27 mouse cellular contexts compared by ENCODE assay signal in genomic region chr7:81606452-81606851, GRCm38 (mm10). TPM values are rescaled to one million over a fixed set of nuclear protein-coding genes. Genes with fewer than 3 reads are reported as not detected.
DNase-seq lines count a peak whose midpoint lies in the region; ATAC-seq and TF ChIP-seq lines count a peak whose summit lies in the region.
"Had no signal": no experiment of that assay in that cellular context is flagged by ENCODE, and none has a peak within 500 bp of the region (broad histone marks: within the 10 kb centered on the region; RNA-seq: fewer than 3 reads in every experiment).

No protein-coding gene starts in this region.

- TF ChIP-seq CTCF in hindbrain, postnatal 0 days (IDR thresholded peaks at IDR 0.05; ENCODE audit: low read depth) = peak; percentile 43; the same call in 1 of the 2 replicates
- no peak for TF ChIP-seq CTCF in liver, postnatal 0 days (IDR thresholded peaks at IDR 0.05; ENCODE audit: low read depth)

- TF ChIP-seq EP300 in liver, postnatal 0 days (IDR thresholded peaks at IDR 0.05; ENCODE audit: low read depth) = no peak

- H3K9me3 ChIP-seq in hindbrain, postnatal 0 days (ENCODE audit: low read length) = no peaks in the 10 kb centered on the region
- no peaks in the 10 kb centered on the region for H3K9me3 ChIP-seq in hindbrain, embryonic 10.5 days
- no peaks in the 10 kb centered on the region for H3K9me3 ChIP-seq in liver, embryonic 12.5 days (replicated peaks)
- H3K9me3 ChIP-seq in liver, postnatal 0 days (ENCODE audit: low read length) = no peaks in the 10 kb centered on the region
- H3K9me3 ChIP-seq in liver, embryonic 15.5 days (replicated peaks) = no peaks in the 10 kb centered on the region
- H3K9me3 ChIP-seq: embryonic facial prominence, embryonic 13.5 days; forebrain, embryonic 12.5 days; intestine, embryonic 15.5 days; limb, embryonic 10.5 days; limb, embryonic 15.5 days; midbrain, embryonic 13.5 days; neural tube, embryonic 13.5 days had no signal

- no peak overlapping the region for H3K27ac ChIP-seq in hindbrain, postnatal 0 days
- H3K27ac ChIP-seq in hindbrain, embryonic 10.5 days = no peak overlapping the region
- H3K27ac ChIP-seq in liver, embryonic 12.5 days = peak overlapping the region; percentile 30
- H3K27ac ChIP-seq in liver, postnatal 0 days (ENCODE audit: low read depth) = no peak overlapping the region
- H3K27ac ChIP-seq in liver, embryonic 15.5 days (replicated peaks) = peak overlapping the region; percentile 21; the same call in 1 of the 2 replicates
- H3K27ac ChIP-seq: embryonic facial prominence, embryonic 13.5 days; forebrain, embryonic 12.5 days; intestine, embryonic 15.5 days; limb, embryonic 10.5 days; limb, embryonic 15.5 days; midbrain, embryonic 13.5 days; neural tube, embryonic 13.5 days had no signal

- H3K4me2 ChIP-seq in hindbrain, postnatal 0 days (ENCODE audit: low read depth, low read length) = no peak overlapping the region
- H3K4me2 ChIP-seq in liver, embryonic 12.5 days = no peak overlapping the region
- H3K4me2 ChIP-seq in liver, postnatal 0 days (ENCODE audit: low read depth, low read length) = no peak overlapping the region
- H3K4me2 ChIP-seq in liver, embryonic 15.5 days = no peak overlapping the region
- H3K4me2 ChIP-seq: embryonic facial prominence, embryonic 13.5 days; forebrain, embryonic 12.5 days; intestine, embryonic 15.5 days; limb, embryonic 15.5 days; midbrain, embryonic 13.5 days; neural tube, embryonic 13.5 days had no signal

- no peaks in the 10 kb centered on the region for H3K27me3 ChIP-seq in hindbrain, postnatal 0 days (ENCODE audit: insufficient read depth, low read length)
- H3K27me3 ChIP-seq in hindbrain, embryonic 10.5 days (ENCODE audit: insufficient read depth, poor library complexity, severe bottlenecking) = no peaks in the 10 kb centered on the region
- H3K27me3 ChIP-seq in liver, embryonic 12.5 days (replicated peaks) = no peaks in the 10 kb centered on the region
- no peaks in the 10 kb centered on the region for H3K27me3 ChIP-seq in liver, postnatal 0 days (ENCODE audit: insufficient read depth, low read length)
- H3K27me3 ChIP-seq in liver, embryonic 15.5 days = no peaks in the 10 kb centered on the region
- H3K27me3 ChIP-seq: CH12.LX; embryonic facial prominence, embryonic 13.5 days; forebrain, embryonic 12.5 days; intestine, embryonic 15.5 days; limb, embryonic 15.5 days; midbrain, embryonic 13.5 days; neural tube, embryonic 13.5 days had no signal

- no peak overlapping the region for H3K9ac ChIP-seq in hindbrain, postnatal 0 days (replicated peaks; ENCODE audit: low read length)
- no peak overlapping the region for H3K9ac ChIP-seq in liver, embryonic 12.5 days
- H3K9ac ChIP-seq in liver, postnatal 0 days (replicated peaks) = no peak overlapping the region
- no peak overlapping the region for H3K9ac ChIP-seq in liver, embryonic 15.5 days
- H3K9ac ChIP-seq: embryonic facial prominence, embryonic 13.5 days; forebrain, embryonic 12.5 days; forebrain, postnatal 0 days; intestine, embryonic 15.5 days; limb, embryonic 15.5 days; midbrain, embryonic 13.5 days; neural tube, embryonic 13.5 days had no signal

- peaks cover 4% of the 10 kb centered on the region; the same call in 1 of the 2 replicates for H3K36me3 ChIP-seq in hindbrain, postnatal 0 days (ENCODE audit: insufficient read depth, low read length)
- peaks cover 4% of the 10 kb centered on the region; the same call in 1 of the 2 replicates for H3K36me3 ChIP-seq in hindbrain, embryonic 10.5 days
- 0 out of 2 replicates have a peak, but pooled peaks cover 4% of the 10 kb centered on the region for H3K36me3 ChIP-seq in liver, embryonic 12.5 days
- no peaks in the 10 kb centered on the region for H3K36me3 ChIP-seq in liver, postnatal 0 days (replicated peaks; ENCODE audit: insufficient read depth, low read length)
- no peaks in the 10 kb centered on the region for H3K36me3 ChIP-seq in liver, embryonic 15.5 days (replicated peaks)
- H3K36me3 ChIP-seq: embryonic facial prominence, embryonic 13.5 days; forebrain, embryonic 12.5 days; intestine, embryonic 15.5 days; limb, embryonic 10.5 days had no signal

- no peak overlapping the region for H3K4me3 ChIP-seq in hindbrain, postnatal 0 days (ENCODE audit: low read length)
- no peak overlapping the region for H3K4me3 ChIP-seq in hindbrain, embryonic 10.5 days
- H3K4me3 ChIP-seq in liver, embryonic 12.5 days = no peak overlapping the region
- H3K4me3 ChIP-seq in liver, postnatal 0 days (ENCODE audit: low read depth, low read length) = no peak overlapping the region
- H3K4me3 ChIP-seq in liver, embryonic 15.5 days (replicated peaks) = no peak overlapping the region
- H3K4me3 ChIP-seq: embryonic facial prominence, embryonic 13.5 days; forebrain, embryonic 12.5 days; intestine, embryonic 15.5 days; limb, embryonic 10.5 days; limb, embryonic 15.5 days; midbrain, embryonic 13.5 days; neural tube, embryonic 13.5 days had no signal

- H3K4me1 ChIP-seq in hindbrain, postnatal 0 days (ENCODE audit: insufficient read depth, low read length) = no peaks in the 10 kb centered on the region
- no peaks in the 10 kb centered on the region for H3K4me1 ChIP-seq in hindbrain, embryonic 10.5 days (replicated peaks)
- peaks cover 46% of the 10 kb centered on the region for H3K4me1 ChIP-seq in liver, embryonic 12.5 days
- H3K4me1 ChIP-seq in liver, postnatal 0 days (ENCODE audit: insufficient read depth) = no peaks in the 10 kb centered on the region
- H3K4me1 ChIP-seq in liver, embryonic 15.5 days (replicated peaks) = peaks cover 36% of the 10 kb centered on the region
- H3K4me1 ChIP-seq: embryonic facial prominence, embryonic 13.5 days; forebrain, embryonic 12.5 days; intestine, embryonic 15.5 days; limb, embryonic 15.5 days; midbrain, embryonic 13.5 days; neural tube, embryonic 13.5 days had no signal

- 63% methylated on average over 5 of the region's 5 CpGs for WGBS in hindbrain, postnatal 0 days
- WGBS in hindbrain, embryonic 10.5 days = 61% methylated on average over 5 of the region's 5 CpGs
- WGBS in liver, embryonic 12.5 days (ENCODE audit: insufficient replicate concordance) = 46% methylated on average over 5 of the region's 5 CpGs
- WGBS in liver, postnatal 0 days (ENCODE audit: insufficient replicate concordance) = 52% methylated on average over 5 of the region's 5 CpGs
- WGBS in liver, embryonic 15.5 days (ENCODE audit: insufficient replicate concordance) = 47% methylated on average over 5 of the region's 5 CpGs

- DNase-seq in hindbrain, postnatal 0 days (ENCODE audit: low spot score) = no peak
- DNase-seq in hindbrain, embryonic 10.5 days (ENCODE audit: low spot score) = no peak
- DNase-seq in liver, postnatal 0 days = no peak
- DNase-seq in brain, adult 2 months (ENCODE audit: low read depth, low spot score) = peak; percentile 25
- DNase-seq in testis, postnatal 10 days (ENCODE audit: low spot score) = no peak
- no peak for DNase-seq in B cell, adult 2 months
- DNase-seq: adrenal gland, postnatal 14 days; cerebellum, adult 18-20 months; cerebellum, postnatal 36 days; forebrain, postnatal 0 days; heart, postnatal 14 days; kidney, adult 2 months; lung, adult 2 months; lung, postnatal 14 days; right cerebral cortex, postnatal 14 days had no signal

- no peak for ATAC-seq in hindbrain, postnatal 0 days
- ATAC-seq in liver, embryonic 12.5 days = no peak
- no peak for ATAC-seq in liver, postnatal 0 days
- no peak for ATAC-seq in liver, embryonic 15.5 days (ENCODE audit: insufficient read depth)
- ATAC-seq: forebrain, postnatal 0 days; hindbrain, embryonic 16.5 days; intestine, embryonic 15.5 days; midbrain, embryonic 13.5 days had no signal

RNA-seq across cellular contexts. Expression of gene Whamm, which starts 35.4 kb away (rescaled TPM):
- 5.1 and 6.2 TPM in 2 replicates for total RNA-seq in hindbrain, postnatal 0 days (2014; rRNA removed)
- polyA plus RNA-seq in hindbrain, postnatal 0 days (2015; fragmentation: Nextera tagmentation; extraction: Ambion mirVana) = 6.9 and 7.0 TPM in 2 replicates
- polyA plus RNA-seq in hindbrain, embryonic 10.5 days (2016; fragmentation: Nextera tagmentation; extraction: Ambion mirVana) = 2.9 and 4.2 TPM in 2 replicates
- 8.2 and 9.6 TPM in 2 replicates for polyA plus RNA-seq in liver, embryonic 12.5 days (2016; fragmentation: Nextera tagmentation; extraction: Ambion mirVana)
- 7.0 and 8.1 TPM in 2 replicates for polyA plus RNA-seq in liver, postnatal 0 days (2015; fragmentation: Nextera tagmentation; extraction: Ambion mirVana)
- polyA plus RNA-seq in liver, embryonic 15.5 days (2015; fragmentation: Nextera tagmentation; extraction: Ambion mirVana) = 4.9 and 5.2 TPM in 2 replicates

RNA-seq across cellular contexts. Expression of gene Fsd2, which starts 39.7 kb away (rescaled TPM):
- total RNA-seq in hindbrain, postnatal 0 days (2014; rRNA removed) = 0.18 and 0.31 TPM in 2 replicates
- 0.05 and 0.08 TPM in 2 replicates for polyA plus RNA-seq in hindbrain, postnatal 0 days (2015; fragmentation: Nextera tagmentation; extraction: Ambion mirVana)
- polyA plus RNA-seq in hindbrain, embryonic 10.5 days (2016; fragmentation: Nextera tagmentation; extraction: Ambion mirVana) = 0.07 and 0.54 TPM in 2 replicates
- polyA plus RNA-seq in liver, embryonic 12.5 days (2016; fragmentation: Nextera tagmentation; extraction: Ambion mirVana) = 0.05 and 0.06 TPM in 2 replicates
- polyA plus RNA-seq in liver, postnatal 0 days (2015; fragmentation: Nextera tagmentation; extraction: Ambion mirVana) = 0.28 and 0.50 TPM in 2 replicates
- 0.31 and 0.47 TPM in 2 replicates for polyA plus RNA-seq in liver, embryonic 15.5 days (2015; fragmentation: Nextera tagmentation; extraction: Ambion mirVana)
- polyA plus RNA-seq: C2C12 had no signal

Comparison
In these comparisons a context has a peak if more than half of its experiments do, and no peak if none do; other contexts are left out.
1. H3K27ac ChIP-seq: peak in liver, embryonic 12.5 days (single experiment) and liver, embryonic 15.5 days (single experiment); none in hindbrain, postnatal 0 days (single experiment), hindbrain, embryonic 10.5 days (single experiment) and liver, postnatal 0 days (single experiment).